Mouse (Mus musculus) kidney, embryonic 14.5 days (tissue): ENCODE results near the gene Syne1. TPM values are rescaled to one million over a fixed set of nuclear protein-coding genes. Genes with fewer than 3 reads are reported as not detected.

Experiments
- ATAC-seq: fragments of 200-750 bp; cut with Nextera tagmentation; 2 replicates; pipeline ENCODE4 v1.8.0; 2017; ENCODE audit warnings: moderate number of reproducible peaks, mild to moderate bottlenecking, moderate TSS enrichment, moderate library complexity; ENCODE audit not compliant: low FRiP score, low TSS enrichment
- H3K27ac ChIP-seq: fragments of 300-500 bp; sonication (generic); 2 replicates; pipeline ENCODE4 v1.5.1; 2014; ENCODE audit warnings: low read depth, mild to moderate bottlenecking, low read length, moderate library complexity, mixed read lengths
- H3K27me3 ChIP-seq: fragments of 300-500 bp; sonication (generic); 2 replicates; pipeline ENCODE4 v1.6.1; 2014; ENCODE audit warnings: mild to moderate bottlenecking, low read length; ENCODE audit not compliant: control insufficient read depth, insufficient read depth
- H3K36me3 ChIP-seq: fragments of 300-500 bp; sonication (generic); 2 replicates; pipeline ENCODE4 v1.6.1; 2014; ENCODE audit warnings: low read length, mixed read lengths; ENCODE audit not compliant: control insufficient read depth, insufficient read depth
- H3K4me1 ChIP-seq: fragments of 300-500 bp; sonication (generic); 2 replicates; pipeline ENCODE4 v1.6.1; 2014; ENCODE audit warnings: low read length, mixed read lengths; ENCODE audit not compliant: control insufficient read depth, insufficient read depth
- H3K4me2 ChIP-seq: fragments of 300-500 bp; sonication (generic); replicated peaks from 2 replicates; pipeline ENCODE4 v1.6.1; 2014; ENCODE audit warnings: low read depth, mild to moderate bottlenecking, low read length
- H3K4me3 ChIP-seq: fragments of 300-500 bp; sonication (generic); 2 replicates; pipeline ENCODE4 v1.5.1; 2014; ENCODE audit warnings: mild to moderate bottlenecking, low read length
- H3K9ac ChIP-seq: fragments of 300-500 bp; sonication (generic); 2 replicates; pipeline ENCODE4 v1.6.1; 2014; ENCODE audit warnings: low read depth, mild to moderate bottlenecking, low read length, moderate library complexity
- H3K9me3 ChIP-seq: fragments of 300-500 bp; sonication (generic); 2 replicates; pipeline ENCODE4 v1.6.1; 2016; ENCODE audit warnings: low read length; ENCODE audit not compliant: control insufficient read depth
- WGBS: fragments of 180-500 bp; shearing (Covaris S2); extraction: QIAGEN DNeasy Blood & Tissue Kit; methylation state at CpG from one replicate; pipeline ENCODE4 v1.1.7; 2014; 5-methylcytosine and 5-hydroxymethylcytosine counted together
- polyA plus RNA-seq: library from polyadenylated mRNA; unstranded; fragments of >200 nt; fragmentation: Nextera tagmentation; extraction: Ambion mirVana; gene quantifications from 2 replicates; pipeline ENCODE4 v1.2.1, GENCODE M21; 2014

Syne1 gene
- polyA plus RNA-seq, 1 experiment from 2014 or later = 5.8 TPM

GRCm38 (mm10) chr10:5367465-5368011 is 183.7 kb downstream of the Syne1 start:
- no peaks in the 10 kb centered on the region for H3K27me3 ChIP-seq
- H3K27ac ChIP-seq = no peak overlapping the region
- no peak overlapping the region for H3K4me2 ChIP-seq
- H3K4me3 ChIP-seq = no peak overlapping the region
- no peak overlapping the region for H3K9ac ChIP-seq
- no peak for ATAC-seq
- H3K36me3 ChIP-seq = no peaks in the 10 kb centered on the region
- no peaks in the 10 kb centered on the region for H3K4me1 ChIP-seq
- H3K9me3 ChIP-seq = no peaks in the 10 kb centered on the region
- WGBS = 61% methylated on average over 12 of the region's 12 CpGs

GRCm38 (mm10) chr10:5360560-5360959 is 190.7 kb downstream of the Syne1 start:
- H3K36me3 ChIP-seq = no peaks in the 10 kb centered on the region
- H3K27ac ChIP-seq = no peak overlapping the region
- H3K27me3 ChIP-seq = no peaks in the 10 kb centered on the region
- H3K9ac ChIP-seq = no peak overlapping the region
- H3K4me1 ChIP-seq = no peaks in the 10 kb centered on the region
- WGBS = 75% methylated on average over 7 of the region's 7 CpGs
- ATAC-seq = no peak
- H3K4me2 ChIP-seq = no peak overlapping the region
- H3K4me3 ChIP-seq = no peak overlapping the region
- no peaks in the 10 kb centered on the region for H3K9me3 ChIP-seq

GRCm38 (mm10) chr10:5356614-5357013 is 194.7 kb downstream of the Syne1 start:
- no peak overlapping the region for H3K27ac ChIP-seq
- H3K4me2 ChIP-seq = no peak overlapping the region
- H3K27me3 ChIP-seq = no peaks in the 10 kb centered on the region
- H3K4me1 ChIP-seq = no peaks in the 10 kb centered on the region
- no peaks in the 10 kb centered on the region for H3K9me3 ChIP-seq
- no peaks in the 10 kb centered on the region for H3K36me3 ChIP-seq
- 93% methylated on average over 5 of the region's 5 CpGs for WGBS
- no peak overlapping the region for H3K9ac ChIP-seq
- H3K4me3 ChIP-seq = no peak overlapping the region
- no peak for ATAC-seq

GRCm38 (mm10) chr10:5353390-5353789 is 197.9 kb downstream of the Syne1 start:
- 85% methylated on average over 1 of the region's 1 CpGs for WGBS
- no peak for ATAC-seq
- Histone ChIP-seq H3K9me3 (no peaks in the 10 kb centered on the region), H3K4me1 (no peaks in the 10 kb centered on the region), H3K27ac (no peak overlapping the region), H3K36me3 (no peaks in the 10 kb centered on the region), H3K27me3 (no peaks in the 10 kb centered on the region), H3K4me2 (no peak overlapping the region), H3K9ac (no peak overlapping the region), H3K4me3 (no peak overlapping the region)

- Histone ChIP-seq H3K4me2 (no peak overlapping the region), H3K36me3 (no peaks in the 10 kb centered on the region), H3K27ac (no peak overlapping the region), H3K27me3 (no peaks in the 10 kb centered on the region), H3K9ac (no peak overlapping the region), H3K4me3 (no peak overlapping the region), H3K9me3 (no peaks in the 10 kb centered on the region), H3K4me1 (no peaks in the 10 kb centered on the region)
- ATAC-seq = no peak
- WGBS = 76% methylated on average over 1 of the region's 1 CpGs
Measured at GRCm38 (mm10) chr10:5346911-5347310, 204.4 kb downstream of the Syne1 start.

GRCm38 (mm10) chr10:5343211-5343610 is 208.1 kb downstream of the Syne1 start:
- WGBS = 60% methylated on average over 4 of the region's 4 CpGs
- Histone ChIP-seq H3K27ac (no peak overlapping the region), H3K9me3 (no peaks in the 10 kb centered on the region), H3K4me3 (no peak overlapping the region), H3K36me3 (no peaks in the 10 kb centered on the region), H3K4me2 (no peak overlapping the region), H3K4me1 (no peaks in the 10 kb centered on the region), H3K9ac (no peak overlapping the region), H3K27me3 (no peaks in the 10 kb centered on the region)
- ATAC-seq = no peak

- no peaks in the 10 kb centered on the region for H3K27me3 ChIP-seq
- H3K4me2 ChIP-seq = no peak overlapping the region
- no peaks in the 10 kb centered on the region for H3K36me3 ChIP-seq
- H3K9ac ChIP-seq = no peak overlapping the region
- H3K4me3 ChIP-seq = no peak overlapping the region
- H3K27ac ChIP-seq = no peak overlapping the region
- no peaks in the 10 kb centered on the region for H3K4me1 ChIP-seq
- no peak for ATAC-seq
- no peaks in the 10 kb centered on the region for H3K9me3 ChIP-seq
Measured at GRCm38 (mm10) chr10:5336394-5336793, 214.9 kb downstream of the Syne1 start.

GRCm38 (mm10) chr10:5332801-5333200 is 218.5 kb downstream of the Syne1 start:
- Histone ChIP-seq H3K4me2 (no peak overlapping the region), H3K27ac (no peak overlapping the region), H3K4me1 (no peaks in the 10 kb centered on the region), H3K9ac (no peak overlapping the region), H3K9me3 (no peaks in the 10 kb centered on the region), H3K27me3 (no peaks in the 10 kb centered on the region), H3K4me3 (no peak overlapping the region), H3K36me3 (no peaks in the 10 kb centered on the region)
- ATAC-seq = no peak
- 80% methylated on average over 5 of the region's 5 CpGs for WGBS

- Histone ChIP-seq H3K36me3 (no peaks in the 10 kb centered on the region), H3K9ac (no peak overlapping the region), H3K4me1 (no peaks in the 10 kb centered on the region), H3K27ac (no peak overlapping the region), H3K27me3 (no peaks in the 10 kb centered on the region), H3K4me2 (no peak overlapping the region), H3K9me3 (no peaks in the 10 kb centered on the region), H3K4me3 (no peak overlapping the region)
- no peak for ATAC-seq
- WGBS = 75% methylated on average over 9 of the region's 9 CpGs
Measured at GRCm38 (mm10) chr10:5326716-5327115, 224.6 kb downstream of the Syne1 start.
